Mouse (Mus musculus) heart, adult 18-20 months (tissue): Measurements from ENCODE around the gene Tmigd3. TPM values are rescaled to one million over a fixed set of nuclear protein-coding genes. Genes with fewer than 3 reads are reported as not detected.
A peak's percentile ranks its signal among the peaks of the same experiment; 100 is the strongest.

Experiments
- DNase-seq, 2 experiments: peaks; one replicate each; pipeline ENCODE4 v3.0.0; 2021 to 2022; ENCODE audit warnings: mixed read lengths in 1 of 2
- total RNA-seq, 2 experiments: library from RNA; stranded (reverse); gene quantifications; 2 replicates each; pipeline ENCODE4 v1.2.3; 2021

Tmigd3 gene
- total RNA-seq, 2 experiments from 2014 or later: 0.30 TPM; not detected in 1

- DNase-seq: no peak
These were observed 60.4 kb downstream of the Tmigd3 start for GRCm38 (mm10) chr3:105931095-105931494.

GRCm38 (mm10) chr3:105932240-105933071 lies 61.8 kb downstream of the Tmigd3 start, which contains the start of gene I830077J02Rik:
Gene I830077J02Rik (minus strand): TSS chr3:105932664.
- peak in 1 of 2 experiments; percentile 24 for DNase-seq

DNA sequence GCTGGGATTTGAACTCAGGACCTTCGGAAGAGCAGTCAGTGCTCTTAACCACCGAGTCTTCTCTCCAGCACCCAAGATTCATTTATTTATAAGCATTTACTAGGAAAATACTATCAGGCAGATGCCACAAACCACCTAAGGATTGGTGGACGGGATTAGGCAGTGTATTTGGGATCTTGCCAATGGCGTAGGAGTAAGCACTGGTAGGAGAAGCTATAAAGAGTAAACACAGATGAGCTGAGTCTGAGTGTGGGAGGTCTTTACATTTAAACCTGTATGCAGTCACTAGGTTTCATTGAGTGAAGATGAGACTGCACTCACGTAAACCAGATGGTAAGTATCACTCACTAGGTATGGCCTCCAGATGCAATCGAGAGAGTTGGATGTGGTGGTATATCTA lies 63.2 kb downstream of the Tmigd3 start:
- DNase-seq: no peak

- peak; percentile 76 to 78 for DNase-seq
These were observed 64.3 kb downstream of the Tmigd3 start for GRCm38 (mm10) chr3:105935033-105935432.

- DNase-seq: no peak
These were observed 65.4 kb downstream of the Tmigd3 start for GRCm38 (mm10) chr3:105936111-105936510.

DNA sequence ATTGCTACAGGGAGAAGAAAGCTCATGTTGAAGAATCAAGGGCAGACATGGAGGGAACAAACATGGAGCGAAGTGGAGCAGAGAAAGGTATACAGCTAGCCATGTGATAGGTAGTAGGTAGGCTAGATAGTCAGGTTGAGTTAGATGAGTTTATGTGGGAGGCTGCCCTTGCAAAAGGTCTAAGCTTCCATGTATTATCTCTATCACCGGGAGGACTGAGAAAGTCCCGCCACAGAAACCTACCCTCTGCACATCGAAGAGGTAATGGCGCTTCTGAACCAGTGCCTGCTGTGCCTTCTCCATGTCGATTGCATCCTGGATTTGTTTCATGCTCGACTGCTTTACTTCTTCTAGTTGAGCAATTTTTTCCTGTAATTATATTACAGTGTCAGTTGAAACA lies 80.6 kb downstream of the Tmigd3 start:
- no peak for DNase-seq

- no peak for DNase-seq
These were observed 86.5 kb downstream of the Tmigd3 start for GRCm38 (mm10) chr3:105957235-105957634.

GRCm38 (mm10) chr3:105958204-105958603 lies 87.5 kb downstream of the Tmigd3 start:
- DNase-seq: no peak

- DNase-seq: peak; percentile 97 to 99
These were observed 88.4 kb downstream of the Tmigd3 start, which contains the start of gene Wdr77 for GRCm38 (mm10) chr3:105958974-105959580. Gene Wdr77 (plus strand): TSS chr3:105959369.

DNA sequence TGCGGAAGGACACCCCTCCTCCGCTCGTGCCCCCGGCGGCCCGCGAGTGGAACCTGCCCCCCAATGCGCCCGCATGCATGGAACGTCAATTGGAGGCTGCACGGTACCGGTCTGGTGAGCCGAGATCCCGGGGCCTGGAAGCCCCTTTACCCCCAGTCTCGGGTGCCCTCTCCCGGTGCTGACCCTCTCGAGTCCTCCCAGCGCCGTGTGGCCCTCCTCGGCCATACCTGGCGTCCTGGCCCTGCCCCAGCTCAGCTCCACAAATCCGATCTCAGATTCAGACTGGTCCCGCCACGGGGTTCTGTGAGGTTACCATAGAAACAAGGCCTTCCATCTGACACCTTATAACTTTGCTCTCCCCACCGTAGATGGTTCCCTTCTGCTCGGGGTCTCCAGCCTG lies 88.9 kb downstream of the Tmigd3 start:
- DNase-seq: no peak

GRCm38 (mm10) chr3:105959999-105960398 lies 89.3 kb downstream of the Tmigd3 start, which contains the start of gene Atp5f1:
Gene Atp5f1 (minus strand): TSS chr3:105960099.
- no peak for DNase-seq

DNA sequence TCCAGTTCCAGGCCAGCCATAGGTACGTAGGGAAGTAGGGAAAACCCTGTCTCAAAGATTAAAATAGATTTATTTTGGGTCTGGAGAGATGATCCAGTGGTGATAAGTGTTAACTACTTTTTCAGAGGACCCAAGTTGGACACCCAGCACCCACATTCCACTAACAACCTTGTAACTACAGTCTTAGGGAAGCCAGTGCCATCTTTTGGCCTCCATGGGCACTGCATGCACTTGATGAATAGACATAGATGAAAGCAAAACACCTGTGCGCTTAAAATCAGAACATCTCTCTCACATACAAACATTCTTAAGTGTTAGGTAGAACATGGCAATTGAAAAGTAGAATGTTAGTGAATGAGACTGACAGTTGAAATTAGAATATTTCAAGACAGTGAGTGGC lies 90.0 kb downstream of the Tmigd3 start:
- DNase-seq: no peak

- DNase-seq: no peak
These were observed 101.2 kb downstream of the Tmigd3 start for GRCm38 (mm10) chr3:105971831-105972446.

GRCm38 (mm10) chr3:105973411-105973810 lies 102.7 kb downstream of the Tmigd3 start, which contains the start of gene Ovgp1:
Gene Ovgp1 (plus strand): TSS chr3:105973711.
- no peak for DNase-seq

Other genes starting within 250 kb of the Tmigd3 start
- gene Ddx20, start 183.3 kb upstream of the Tmigd3 start, total RNA-seq: 10 to 100 TPM; 11.4 to 11.5 TPM
- 10 to 100 TPM; 16.4 to 16.5 TPM for gene Inka2, start 166.3 kb upstream of the Tmigd3 start, total RNA-seq
- gene Rap1a, start 69.6 kb upstream of the Tmigd3 start, total RNA-seq: 100 to 1,000 TPM; 106 to 109 TPM
- not detected for gene Adora3, start within 50 bp of the Tmigd3 start, total RNA-seq
- under 1 TPM; 0.15 to 0.41 TPM for gene I830077J02Rik, start 61.8 kb downstream of the Tmigd3 start, total RNA-seq
- gene Wdr77, start 88.5 kb downstream of the Tmigd3 start, total RNA-seq: 10 to 100 TPM; 40.8 to 51.0 TPM
- 1,000 to 10,000 TPM; 1,228 to 1,265 TPM for gene Atp5f1, start 89.2 kb downstream of the Tmigd3 start, total RNA-seq
- under 1 TPM in 1 of 2 experiments, not detected in 1; 0.31 TPM for gene Ovgp1, start 102.8 kb downstream of the Tmigd3 start, total RNA-seq
- gene Pifo, start 143.7 kb downstream of the Tmigd3 start, total RNA-seq: under 1 TPM in 1 of 2 experiments, not detected in 1; 0.64 TPM
- not detected for gene Chil5, start 161.9 kb downstream of the Tmigd3 start, total RNA-seq
- gene Chia1, start 242.3 kb downstream of the Tmigd3 start, total RNA-seq: not detected